Mouse (Mus musculus) MEL (cell line): Measurements from ENCODE around the gene Sprr2i.

Experiments
- CTCF ChIP-seq, 3 experiments: IDR thresholded peaks in 2 of 3; conservative IDR thresholded peaks in 1 of 3; 2 replicates each; pipeline ENCODE4 v1.5.1; 2011 to 2012; ENCODE audit warnings: low read length in 3 of 3, low read depth in 2 of 3, mild to moderate bottlenecking in 2 of 3, improper control_type of control experiment in 1 of 3, inconsistent platforms in 1 of 3, mixed read lengths in 1 of 3, moderate library complexity in 1 of 3; ENCODE audit not compliant: control insufficient read depth in 1 of 3, insufficient read depth in 1 of 3, poor library complexity in 1 of 3, severe bottlenecking in 1 of 3
- EP300 ChIP-seq, 2 experiments: IDR thresholded peaks; 2 replicates each; pipeline ENCODE4 v1.6.1; 2011; ENCODE audit warnings: improper control_type of control experiment in 2 of 2, low read length in 2 of 2, low read depth in 1 of 2, mild to moderate bottlenecking in 1 of 2
- HCFC1 ChIP-seq: IDR thresholded peaks from 2 replicates; pipeline ENCODE4 v1.6.1; 2012; ENCODE audit warnings: low read depth, mild to moderate bottlenecking, inconsistent platforms, low read length, improper control_type of control experiment, moderate library complexity
- MAFK ChIP-seq: IDR thresholded peaks from 2 replicates; pipeline ENCODE4 v1.6.1; 2011; ENCODE audit warnings: low read depth, mild to moderate bottlenecking, low read length, improper control_type of control experiment, borderline replicate concordance
- NELFE ChIP-seq: IDR thresholded peaks from 2 replicates; pipeline ENCODE4 v1.6.1; 2011; ENCODE audit warnings: low read depth, low read length, improper control_type of control experiment
- ZKSCAN1 ChIP-seq: IDR thresholded peaks from 2 replicates; pipeline ENCODE4 v1.6.1; 2012; ENCODE audit warnings: low read depth, mild to moderate bottlenecking, inconsistent platforms, low read length, improper control_type of control experiment, moderate library complexity

DNA sequence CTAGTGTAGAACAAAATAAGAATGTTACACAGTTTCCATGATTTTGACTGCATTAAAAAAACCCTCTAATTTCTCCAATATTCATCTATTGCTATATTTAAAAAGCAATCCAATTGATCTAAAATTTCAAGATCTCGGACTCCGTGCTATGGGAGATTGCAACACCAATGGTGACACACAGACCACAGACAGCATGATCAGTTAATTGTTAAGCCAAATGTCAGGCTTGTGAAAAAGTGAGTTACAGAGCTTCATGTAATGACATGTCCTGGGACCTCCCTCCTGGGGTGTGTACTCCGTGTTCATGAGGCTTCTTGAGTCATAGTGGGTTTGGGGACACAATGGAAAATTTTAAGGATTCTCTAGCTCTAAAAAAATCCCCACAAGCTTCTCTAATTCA, 32.4 kb downstream of the Sprr2i start:
- TF ChIP-seq ZKSCAN1 (no peak), EP300 (IDR thresholded peaks at IDR 0.05; ENCODE audit: low read depth in 1 of 2, low read length in 2 of 2) (no peak), CTCF (IDR thresholded peaks at IDR 0.05 in 2 of 3, conservative IDR thresholded peaks at IDR 0.05 in 1 of 3; ENCODE audit: control insufficient read depth in 1 of 3, insufficient read depth in 1 of 3, low read depth in 2 of 3, low read length in 3 of 3, poor library complexity in 1 of 3, severe bottlenecking in 1 of 3) (no peak), MAFK (no peak), HCFC1 (no peak), NELFE (no peak)
